Mouse (Mus musculus) thymus, postnatal 10 days (tissue): Measurements from ENCODE around the gene Cdh23.

Source experiments
- DNase-seq, 2 experiments: peaks; one replicate each; pipeline ENCODE4 v3.0.0; 2021; ENCODE audit warnings: low spot score in 2 of 2

Gene Cdh23

GRCm38 (mm10) chr10:60708837-60709236, 12.5 kb upstream of the Cdh23 start:
- DNase-seq, result no peak

GRCm38 (mm10) chr10:60706268-60706667, 10.0 kb upstream of the Cdh23 start:
- no peak for DNase-seq

- DNase-seq, result no peak
These were observed 8.8 kb upstream of the Cdh23 start for GRCm38 (mm10) chr10:60705134-60705533.

- no peak for DNase-seq
These were observed 1.5 kb upstream of the Cdh23 start for GRCm38 (mm10) chr10:60697775-60698174.

- DNase-seq, result peak; percentile 67 to 87
These were observed 685 bp upstream of the Cdh23 start for GRCm38 (mm10) chr10:60696975-60697374.

- DNase-seq, result peak; percentile 79 to 90
These were observed 4.5 kb downstream of the Cdh23 start for GRCm38 (mm10) chr10:60691671-60692390.

GRCm38 (mm10) chr10:60690960-60691359, 5.3 kb downstream of the Cdh23 start:
- DNase-seq, result peak; percentile 33 to 44

GRCm38 (mm10) chr10:60689396-60689795, 6.9 kb downstream of the Cdh23 start:
- no peak for DNase-seq

- peak; percentile 58 to 74 for DNase-seq
These were observed 9.1 kb downstream of the Cdh23 start for GRCm38 (mm10) chr10:60687011-60687776.

GRCm38 (mm10) chr10:60686641-60686975, 9.7 kb downstream of the Cdh23 start:
- peak in 1 of 2 experiments; percentile 12 for DNase-seq

- DNase-seq, result peak in 1 of 2 experiments; percentile 11
These were observed 10.3 kb downstream of the Cdh23 start for GRCm38 (mm10) chr10:60685764-60686640.

GRCm38 (mm10) chr10:60678926-60679325, 17.4 kb downstream of the Cdh23 start:
- no peak for DNase-seq

- DNase-seq, result no peak
These were observed 19.0 kb downstream of the Cdh23 start for GRCm38 (mm10) chr10:60677319-60677718.

- no peak for DNase-seq
These were observed 26.1 kb downstream of the Cdh23 start for GRCm38 (mm10) chr10:60670166-60670565.

GRCm38 (mm10) chr10:60668591-60668990, 27.7 kb downstream of the Cdh23 start:
- DNase-seq, result no peak

GRCm38 (mm10) chr10:60660986-60661385, 35.3 kb downstream of the Cdh23 start:
- no peak for DNase-seq

- no peak for DNase-seq
These were observed 36.8 kb downstream of the Cdh23 start for GRCm38 (mm10) chr10:60659450-60660020.

GRCm38 (mm10) chr10:60658176-60658575, 38.1 kb downstream of the Cdh23 start:
- no peak for DNase-seq

GRCm38 (mm10) chr10:60653675-60654074, 42.6 kb downstream of the Cdh23 start:
- no peak for DNase-seq

GRCm38 (mm10) chr10:60653106-60653505, 43.2 kb downstream of the Cdh23 start:
- no peak for DNase-seq

GRCm38 (mm10) chr10:60644079-60644641, 52.1 kb downstream of the Cdh23 start:
- no peak for DNase-seq
